Mouse (Mus musculus): Measurements from ENCODE around the gene Ppp1r2.
A peak's percentile ranks its signal among the peaks of the same experiment; 100 is the strongest.

Ppp1r2 gene

DNA sequence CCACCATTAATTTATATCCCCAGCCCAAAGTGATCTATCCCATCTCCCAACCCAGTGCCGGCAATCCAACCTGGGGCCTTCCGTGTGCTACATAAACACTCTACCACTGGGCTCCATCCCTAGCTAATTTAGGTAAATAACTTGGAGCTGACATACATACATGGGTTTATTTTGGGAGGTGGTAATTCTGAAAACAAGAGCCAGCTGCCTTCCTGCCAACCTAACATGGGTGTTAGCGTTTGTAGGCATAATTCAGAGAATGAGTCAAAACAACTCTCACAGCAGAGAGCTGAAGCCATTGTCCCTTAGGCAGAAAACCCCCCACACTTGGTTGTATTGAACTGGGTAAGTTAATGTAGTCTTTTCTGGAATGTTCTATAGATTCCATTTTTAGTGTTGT, 12.6 kb upstream of the Ppp1r2 start:
- no peak for DNase-seq

DNA sequence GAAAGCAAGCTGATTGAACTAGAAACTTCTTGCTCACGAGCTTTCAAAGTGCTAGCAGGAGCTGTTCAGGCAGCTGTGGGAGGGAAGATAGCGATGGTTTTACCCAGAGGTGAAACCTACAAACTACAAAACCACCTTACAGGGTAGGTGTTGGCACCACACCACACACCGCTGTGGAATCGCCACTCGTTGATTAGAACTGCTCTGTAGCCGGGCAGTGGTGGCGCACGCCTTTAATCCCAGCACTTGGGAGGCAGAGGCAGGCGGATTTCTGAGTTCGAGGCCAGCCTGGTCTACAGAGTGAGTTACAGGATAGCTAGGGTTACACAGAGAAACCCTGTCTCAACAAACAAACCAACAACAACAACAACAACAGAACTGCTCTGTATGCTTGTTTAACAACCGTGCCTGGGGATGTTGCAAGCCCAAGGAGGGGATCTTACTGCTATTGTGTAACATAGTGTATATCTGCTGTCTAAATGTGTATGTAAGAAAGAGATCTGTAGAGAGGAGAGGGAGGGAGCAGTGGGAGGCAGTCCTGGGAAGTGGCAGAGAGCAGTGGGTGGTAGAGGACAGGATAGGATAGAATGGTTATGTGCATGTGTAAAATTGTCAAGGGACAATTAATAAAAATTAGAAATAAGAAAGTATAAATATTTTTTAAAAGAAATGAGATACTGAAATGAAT, 11.9 kb upstream of the Ppp1r2 start:
- no peak for DNase-seq

DNA sequence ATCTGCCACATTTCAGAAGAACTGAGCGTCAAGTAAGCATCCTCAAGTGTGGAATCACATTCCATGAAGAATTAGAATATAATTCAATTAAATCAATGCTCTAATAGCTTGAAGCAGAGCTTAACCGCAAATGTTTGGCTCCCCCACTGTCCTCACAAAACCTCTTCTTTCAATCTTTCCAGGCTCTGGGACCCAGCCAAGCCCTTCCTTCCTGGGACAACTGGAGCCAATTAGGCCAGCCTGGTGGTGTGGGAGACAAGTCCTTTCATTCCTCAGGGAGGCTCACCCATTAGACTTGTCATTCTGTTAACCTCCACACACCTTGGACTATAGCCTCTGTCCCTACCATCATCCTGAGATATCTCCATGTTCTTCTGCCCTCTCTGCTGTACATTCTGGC, 6.9 kb upstream of the Ppp1r2 start:
- no peak for DNase-seq

DNA sequence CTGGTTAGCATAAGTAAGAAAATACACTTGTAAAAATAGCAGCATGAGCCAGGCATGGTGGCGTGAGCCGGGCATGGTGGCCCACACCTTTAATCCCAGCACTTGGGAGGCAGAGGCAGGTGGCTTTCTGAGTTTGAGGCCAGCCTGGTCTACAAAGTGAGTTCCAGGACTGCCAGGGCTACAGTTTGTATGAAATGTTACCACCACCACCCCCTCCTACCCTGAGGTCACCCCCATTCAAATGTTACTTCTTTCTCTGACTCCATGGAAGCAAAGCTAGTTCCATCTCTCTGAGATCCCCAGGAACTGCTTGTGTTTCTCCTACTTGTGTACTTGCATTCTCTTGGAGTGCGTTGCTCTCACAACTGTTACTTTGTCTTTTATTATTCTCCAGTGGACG, 5.1 kb upstream of the Ppp1r2 start:
- DNase-seq: no peak

DNA sequence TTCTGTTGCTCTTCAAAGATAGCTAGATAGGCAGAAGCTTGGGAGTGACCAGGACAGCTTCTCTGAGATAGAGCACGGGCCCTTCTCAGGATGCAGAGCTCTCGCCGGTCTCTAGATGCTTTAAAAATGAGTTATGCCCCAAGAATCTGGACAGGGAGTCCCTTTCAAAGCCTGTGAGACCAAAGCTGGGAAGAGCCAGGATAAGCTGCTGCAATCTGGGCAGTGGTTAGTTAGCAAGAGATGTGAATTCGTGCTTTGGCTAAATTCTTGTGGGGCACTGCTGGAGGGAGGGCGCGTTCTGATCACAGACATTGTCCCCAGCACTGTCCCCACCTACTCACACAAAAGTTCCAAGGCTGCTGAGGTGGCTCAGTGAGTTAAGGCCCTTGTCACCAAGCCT, 3.5 kb upstream of the Ppp1r2 start:
- DNase-seq: no peak

DNA sequence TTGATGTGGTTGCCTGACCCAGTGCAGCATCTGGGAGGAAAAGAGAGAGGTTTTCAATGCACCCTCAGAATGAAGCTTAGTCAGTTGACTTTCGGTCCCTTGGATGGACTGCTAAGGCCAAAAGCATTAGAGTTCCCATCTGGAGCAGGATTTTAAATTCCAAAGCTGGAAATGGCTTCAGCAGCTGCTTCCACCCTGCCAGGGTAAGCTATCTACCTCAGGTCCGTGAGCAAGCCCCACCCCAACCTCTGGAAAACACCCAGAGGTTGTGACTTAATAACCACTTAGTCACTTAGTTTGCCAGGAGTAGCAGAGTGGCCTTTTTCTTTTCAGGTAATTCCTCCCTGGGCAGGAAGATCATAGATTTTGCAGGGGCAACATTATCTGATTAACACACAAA, 3.0 kb upstream of the Ppp1r2 start:
- no peak for DNase-seq

DNA sequence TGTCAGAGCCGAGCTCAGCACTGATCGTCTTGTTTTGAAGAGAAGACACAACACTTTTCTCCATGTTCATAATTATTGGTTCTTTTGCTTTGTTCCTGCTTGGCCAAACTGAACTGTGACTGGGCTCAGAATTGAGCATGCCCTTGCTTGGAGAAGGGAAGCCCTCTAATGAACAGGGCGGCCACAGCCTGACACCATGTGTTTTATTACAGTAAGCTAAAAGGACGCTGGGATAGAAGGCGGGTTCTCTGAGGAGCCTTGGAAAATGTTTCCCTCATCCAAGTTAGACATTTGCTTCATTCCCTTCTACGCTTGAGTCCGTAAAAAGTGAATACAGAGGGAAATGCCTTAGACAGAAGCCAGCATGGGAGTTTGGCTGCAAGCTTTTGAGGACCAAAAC, 1.9 kb upstream of the Ppp1r2 start:
- DNase-seq: peak; percentile 28

DNA sequence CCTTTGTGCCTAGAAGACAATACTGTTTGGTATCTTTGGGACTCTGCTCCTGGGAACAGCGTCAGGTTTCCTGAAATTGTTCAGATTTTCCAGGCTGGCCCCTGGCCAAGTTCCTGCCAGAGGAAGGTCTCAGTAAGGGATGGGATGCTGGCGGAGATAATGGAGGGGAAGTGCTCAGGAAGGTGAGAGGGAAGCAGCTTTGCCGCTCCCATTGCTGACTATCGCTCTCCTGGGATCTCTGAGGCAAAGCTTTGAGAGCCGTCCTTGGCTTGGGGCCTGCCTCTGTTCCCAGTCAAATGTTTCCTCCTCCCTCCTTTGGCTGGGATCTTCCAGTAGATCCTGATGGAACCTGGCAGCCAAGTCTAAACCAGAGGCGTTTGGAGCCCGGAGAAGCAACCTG, 1.5 kb upstream of the Ppp1r2 start:
- DNase-seq: peak; percentile 80

DNA sequence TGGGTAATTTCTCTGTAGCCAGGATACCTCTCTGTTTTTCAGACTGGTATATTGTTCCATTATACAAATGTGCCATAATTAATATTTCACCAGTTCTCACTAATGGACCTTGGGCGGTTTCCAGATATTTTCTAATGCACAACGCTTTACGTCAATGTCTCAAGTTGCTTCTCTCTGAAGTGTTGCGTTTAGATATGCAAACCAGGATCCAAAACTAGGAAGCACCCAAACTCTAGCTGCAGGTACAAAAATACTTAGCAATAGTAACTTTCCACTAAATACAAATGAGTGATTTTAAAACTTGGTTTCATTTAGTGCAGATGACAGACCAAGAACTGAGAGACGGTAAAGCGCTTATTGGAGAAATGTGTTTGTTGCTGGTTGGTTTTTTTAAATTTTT, 993 bp downstream of the Ppp1r2 start:
- no peak for DNase-seq

DNA sequence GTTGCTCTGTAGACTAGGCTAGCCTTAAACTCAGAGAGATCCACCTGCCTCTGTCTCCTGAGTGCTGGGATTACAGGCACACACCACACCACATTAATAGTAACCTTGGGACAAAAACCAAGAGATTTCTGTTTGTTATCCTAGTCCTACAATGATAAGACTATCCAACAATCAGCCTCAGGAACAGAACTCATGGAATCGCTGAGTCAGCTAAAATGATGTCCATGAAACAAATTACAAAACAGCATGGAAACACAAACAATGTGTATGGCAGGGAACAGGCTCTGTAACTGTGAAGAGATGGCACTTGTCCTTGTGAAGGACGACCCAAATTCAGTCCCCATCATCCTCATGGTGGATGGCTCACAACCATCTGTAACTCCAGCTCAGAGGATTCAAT, 8.4 kb downstream of the Ppp1r2 start:
- DNase-seq: no peak

DNA sequence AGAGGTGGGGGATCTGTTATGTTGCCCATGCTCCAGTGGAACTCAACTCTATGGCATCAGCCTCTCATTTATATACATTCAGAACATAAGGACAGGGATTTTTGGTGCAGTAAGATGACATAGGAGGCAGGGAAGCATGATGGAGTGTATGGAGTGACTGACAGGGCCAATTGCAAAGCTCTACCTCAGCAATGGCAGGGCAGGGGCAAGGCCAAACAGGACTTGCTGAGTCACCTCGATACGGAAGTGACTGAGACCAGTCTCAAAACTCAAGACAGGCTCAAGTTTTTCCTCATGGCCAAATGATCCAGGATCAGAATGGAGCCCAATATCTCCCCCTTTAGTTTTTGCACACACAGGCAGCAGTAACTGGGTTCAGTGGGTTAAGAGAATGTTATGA, 18.9 kb downstream of the Ppp1r2 start:
- no peak for DNase-seq

DNA sequence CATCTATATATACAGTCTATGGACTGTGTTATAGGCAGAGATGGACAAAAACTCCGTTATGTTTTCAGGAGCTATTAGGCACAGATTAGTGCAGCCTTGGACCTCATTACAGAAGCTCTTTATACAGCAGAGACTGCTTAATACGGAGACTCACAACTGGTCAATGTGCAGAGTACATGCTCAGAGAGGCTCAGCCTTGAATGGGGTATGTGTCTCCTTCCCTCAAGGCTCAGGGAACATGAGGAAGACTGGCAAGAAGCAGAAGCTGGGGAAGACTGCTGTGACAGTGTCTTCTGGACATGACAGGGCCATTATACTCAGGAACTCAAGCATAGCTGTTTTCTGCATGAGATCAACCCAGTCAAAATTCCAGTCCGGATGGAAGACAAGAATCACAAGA, 19.4 kb downstream of the Ppp1r2 start:
- DNase-seq: no peak

DNA sequence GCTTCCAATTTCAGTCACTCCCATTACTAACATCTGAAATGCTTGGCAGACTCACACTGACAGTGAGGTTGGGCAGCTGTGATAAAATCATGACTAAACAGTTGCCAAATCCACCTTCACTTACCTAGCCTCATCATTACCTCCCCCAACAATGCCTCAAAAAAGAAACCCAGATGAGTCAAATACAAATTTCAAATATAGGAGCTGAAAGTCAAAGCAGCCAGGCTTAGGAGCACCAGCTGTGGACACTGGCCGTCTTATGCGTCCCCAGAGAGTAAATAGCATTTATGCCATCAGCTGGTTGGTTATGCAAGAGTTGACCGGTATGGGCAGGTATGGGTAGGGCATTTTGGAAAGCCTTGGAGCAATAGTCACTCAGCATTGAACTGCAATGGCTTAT, 25.7 kb downstream of the Ppp1r2 start:
- no peak for DNase-seq

DNA sequence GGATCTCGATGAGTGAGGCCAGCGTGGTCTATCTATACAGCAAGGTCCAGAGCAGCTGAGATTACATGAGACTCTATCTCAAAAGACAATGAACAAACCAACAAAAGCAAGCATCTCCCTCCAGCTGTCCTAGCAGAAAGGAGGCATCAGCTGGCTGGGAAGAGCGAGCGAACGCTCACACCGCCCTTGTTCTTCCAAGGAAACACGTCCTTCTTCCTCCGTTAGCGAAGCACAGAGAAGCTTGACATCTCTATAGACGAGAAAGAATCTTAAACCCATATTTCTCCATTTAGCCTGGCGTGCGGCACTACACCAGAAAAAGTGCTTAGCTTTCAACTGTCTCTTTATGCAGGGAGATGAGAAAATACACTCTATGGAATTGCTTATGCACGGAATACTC, 26.4 kb downstream of the Ppp1r2 start:
- no peak for DNase-seq

DNA sequence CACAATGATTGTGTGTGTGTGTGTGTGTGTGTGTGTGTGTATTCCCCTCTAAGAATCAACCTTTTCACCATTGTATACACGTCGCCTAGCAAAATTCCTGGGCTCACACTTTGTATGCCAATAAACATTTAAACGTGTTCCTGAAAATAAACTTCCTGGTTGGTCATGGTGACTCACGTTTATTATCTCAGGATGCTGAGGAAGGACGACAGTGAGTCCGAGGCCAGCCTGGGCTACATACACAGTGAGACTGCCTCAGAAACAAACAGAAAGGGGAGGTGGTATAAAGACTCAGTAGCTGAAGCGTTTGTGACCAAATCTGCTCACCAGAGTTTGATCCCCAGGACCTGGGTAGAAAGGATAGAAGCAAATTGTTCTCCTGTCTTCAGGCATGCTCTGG, 27.6 kb downstream of the Ppp1r2 start:
- DNase-seq: no peak

DNA sequence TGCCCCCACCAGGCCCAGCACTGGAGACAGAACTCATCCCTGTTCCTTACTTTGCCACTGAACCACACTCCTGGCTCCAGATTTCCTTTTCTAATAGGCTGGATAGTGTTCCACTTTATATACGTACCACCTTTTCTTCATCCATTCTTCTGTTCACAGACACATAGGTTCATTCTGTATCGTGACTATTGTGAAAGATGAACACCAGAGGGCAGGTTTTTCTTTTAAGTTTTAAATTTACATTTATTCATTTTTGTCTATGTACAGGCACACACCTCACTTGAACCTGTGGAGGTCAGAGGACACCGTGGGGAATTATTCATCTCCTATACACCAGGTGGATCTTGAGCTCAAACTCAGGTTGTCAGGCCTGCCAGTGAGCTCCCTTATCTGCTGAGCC, 31.0 kb downstream of the Ppp1r2 start:
- DNase-seq: no peak

DNA sequence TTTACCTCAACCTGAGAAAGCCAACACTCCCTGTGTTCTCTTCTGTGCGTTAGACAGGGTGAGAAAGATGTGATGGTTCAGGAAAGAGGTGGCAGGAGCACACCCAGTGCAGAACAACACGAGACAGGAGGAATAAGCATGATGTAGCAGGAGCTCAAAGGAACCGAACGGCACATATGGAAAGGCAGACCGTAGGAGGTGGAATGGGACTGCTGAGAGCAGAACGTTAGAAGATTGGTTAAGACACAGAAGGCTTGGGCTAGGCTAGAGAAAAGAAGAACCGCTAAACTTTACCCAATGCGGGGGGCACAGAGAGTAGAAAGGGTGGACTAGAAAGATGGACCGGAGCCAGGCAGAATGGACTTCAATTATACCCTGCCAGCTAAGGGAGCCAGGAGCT, 33.6 kb downstream of the Ppp1r2 start:
- DNase-seq: no peak

DNA sequence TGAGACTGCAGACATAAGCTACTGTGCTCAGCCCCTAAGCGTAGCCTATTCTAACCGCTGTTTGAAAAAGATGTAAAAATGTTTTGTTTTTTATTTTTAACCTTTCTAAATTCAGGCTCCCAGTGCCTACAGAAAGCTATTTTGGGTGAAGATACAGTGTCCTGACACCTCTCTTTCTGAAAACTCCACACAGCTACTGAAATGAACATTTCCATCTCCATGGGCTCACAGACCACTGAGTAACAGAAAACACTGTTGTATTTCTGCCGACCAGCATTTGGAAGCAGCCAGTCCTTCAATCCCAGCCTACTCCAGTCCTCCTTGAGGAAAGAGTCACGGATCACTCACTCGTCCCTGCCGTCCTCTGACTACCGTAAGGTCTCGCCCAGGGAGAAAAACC, 34.5 kb downstream of the Ppp1r2 start:
- no peak for DNase-seq

DNA sequence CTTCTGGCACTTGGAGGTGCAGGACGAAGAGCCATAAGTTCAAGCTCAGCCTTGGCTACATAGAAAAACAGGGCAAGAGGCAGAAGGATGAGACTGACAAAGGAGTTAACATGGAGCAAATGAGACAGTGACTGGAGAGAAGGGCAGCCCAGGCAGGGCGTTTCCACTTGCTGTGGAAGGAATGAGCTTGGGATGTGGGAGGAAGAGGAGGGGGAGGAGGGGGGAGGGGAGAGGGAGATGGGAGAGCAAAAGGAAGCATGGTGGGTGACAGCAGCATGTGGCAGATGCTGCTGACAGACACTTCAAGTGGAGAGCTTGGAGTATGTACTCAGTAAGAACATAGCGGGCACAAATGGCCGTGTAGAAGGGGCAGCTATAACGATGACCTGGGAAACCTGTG, 36.8 kb downstream of the Ppp1r2 start:
- no peak for DNase-seq

DNA sequence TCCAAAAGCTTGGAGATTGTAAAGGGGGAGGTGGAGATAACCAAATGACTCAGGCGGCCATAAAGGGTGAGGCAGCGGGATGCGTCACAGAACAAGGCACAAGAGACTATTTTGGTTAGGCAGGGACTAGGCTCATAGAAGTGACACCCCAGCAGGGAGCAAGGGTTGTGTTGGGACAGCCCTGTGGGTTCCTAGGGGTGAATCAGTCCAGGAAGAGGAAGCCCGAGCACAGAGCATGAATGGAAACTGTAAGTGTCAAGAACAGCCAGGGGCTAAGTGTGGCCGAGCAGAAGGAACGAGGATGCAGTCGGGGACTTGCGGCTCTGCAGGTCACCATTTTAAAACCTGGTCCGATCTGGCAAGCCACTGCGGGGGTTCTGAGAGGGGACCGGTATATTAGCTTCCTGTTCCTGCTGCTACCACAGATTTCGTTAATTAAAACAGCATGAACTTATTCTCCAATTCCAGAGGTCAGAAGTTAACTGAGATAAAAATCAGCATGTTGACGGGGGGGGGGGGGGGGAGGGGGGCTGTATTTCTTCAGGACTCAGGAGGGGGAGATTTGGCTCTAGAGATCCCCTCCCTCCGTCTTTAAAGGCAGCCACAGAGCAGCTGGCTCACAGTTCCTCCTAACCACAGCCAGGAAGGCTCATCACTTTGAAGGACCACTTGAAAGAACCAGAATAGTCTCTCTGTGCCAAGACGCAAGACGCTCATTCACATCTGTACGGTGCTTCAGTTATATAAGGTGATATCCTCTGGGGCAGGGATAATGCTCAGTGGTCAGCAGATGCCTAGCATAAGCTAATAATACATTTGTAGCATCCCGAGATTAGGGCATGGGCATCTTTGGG, 39.4 kb downstream of the Ppp1r2 start:
- no peak for DNase-seq

DNA sequence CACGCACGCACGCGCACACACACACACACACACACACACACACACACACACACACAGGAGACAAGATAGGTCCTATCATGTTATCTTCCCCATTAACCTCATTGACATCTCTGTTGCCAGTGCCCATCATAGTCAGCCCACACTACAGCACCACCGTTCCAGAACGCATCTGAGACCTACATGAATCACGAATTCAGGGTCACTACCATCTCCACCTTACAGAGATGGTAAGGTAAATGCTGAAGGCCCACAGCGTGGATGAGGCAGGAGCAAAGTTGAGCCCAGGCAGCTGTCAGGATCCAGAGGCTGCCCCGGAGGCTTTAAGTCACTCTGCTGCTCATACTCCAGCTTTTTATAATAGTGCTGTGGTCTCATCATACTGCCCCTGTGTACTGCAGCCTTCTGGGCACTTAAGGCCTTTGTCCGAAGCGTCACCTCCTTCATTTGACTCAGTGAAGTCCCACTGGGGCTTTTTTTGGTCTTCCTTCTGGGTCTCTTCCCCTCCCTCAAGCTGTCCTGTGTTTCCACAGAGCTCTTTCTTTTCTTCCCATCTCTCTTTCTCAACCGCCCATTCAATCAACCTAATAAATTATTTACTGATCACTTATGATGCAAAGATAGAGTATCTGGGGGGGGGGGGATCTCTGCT, 40.1 kb downstream of the Ppp1r2 start:
- DNase-seq: no peak

DNA sequence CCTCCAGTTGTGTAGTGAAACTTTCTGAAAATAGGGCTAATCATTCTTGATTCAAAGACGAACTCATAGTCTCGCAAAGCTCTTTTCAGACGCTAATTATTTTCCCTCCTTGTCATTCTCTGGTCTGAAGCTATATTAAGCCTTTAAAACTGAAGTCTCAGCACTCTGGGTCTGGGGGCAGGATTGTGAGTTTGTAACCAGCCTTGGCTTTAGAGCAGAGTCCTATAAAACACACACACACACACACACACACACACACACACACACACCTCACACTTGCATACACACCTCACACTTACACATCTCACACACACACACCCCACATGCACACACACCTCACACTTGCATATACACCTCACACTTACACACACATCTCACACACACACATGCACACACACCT, 40.7 kb downstream of the Ppp1r2 start:
- no peak for DNase-seq

DNA sequence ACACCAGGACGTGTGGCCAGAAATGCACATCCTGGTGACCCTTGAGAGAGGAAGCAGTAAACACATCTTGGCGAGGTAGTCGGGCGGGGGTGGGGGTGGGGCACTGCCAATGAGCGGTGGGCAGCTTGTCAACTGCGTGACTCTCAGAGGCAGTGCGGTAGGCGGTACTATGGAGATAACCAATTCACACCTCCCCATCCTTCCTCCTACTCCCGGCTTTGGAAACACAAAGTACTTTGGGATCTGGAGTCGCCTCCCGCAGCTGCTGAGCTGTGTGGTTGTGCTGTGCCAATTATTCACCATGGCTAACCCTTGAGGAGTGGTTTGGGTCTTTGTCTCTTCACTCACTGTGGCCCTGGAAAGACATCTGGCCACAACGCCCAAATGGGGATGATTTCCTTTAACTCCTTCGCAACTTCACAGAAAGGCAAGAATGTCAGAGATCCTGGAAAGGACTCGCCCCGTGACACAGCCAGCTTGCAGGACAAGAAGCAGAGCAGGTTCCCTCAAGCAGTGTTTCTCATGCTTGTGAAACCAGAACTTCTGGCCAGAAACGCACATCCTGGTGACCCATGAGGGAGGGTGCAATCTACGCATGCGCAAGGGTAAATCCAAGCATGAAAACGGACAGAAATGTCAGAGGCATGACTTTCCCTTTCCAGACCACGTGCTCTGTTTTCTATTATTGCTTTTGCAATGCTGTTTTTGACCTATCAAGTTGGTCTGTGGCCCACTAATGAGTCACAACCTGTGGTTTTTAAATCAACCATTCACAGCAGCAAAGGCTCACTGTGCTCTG, 41.3 kb downstream of the Ppp1r2 start:
- DNase-seq: peak; percentile 81

DNA sequence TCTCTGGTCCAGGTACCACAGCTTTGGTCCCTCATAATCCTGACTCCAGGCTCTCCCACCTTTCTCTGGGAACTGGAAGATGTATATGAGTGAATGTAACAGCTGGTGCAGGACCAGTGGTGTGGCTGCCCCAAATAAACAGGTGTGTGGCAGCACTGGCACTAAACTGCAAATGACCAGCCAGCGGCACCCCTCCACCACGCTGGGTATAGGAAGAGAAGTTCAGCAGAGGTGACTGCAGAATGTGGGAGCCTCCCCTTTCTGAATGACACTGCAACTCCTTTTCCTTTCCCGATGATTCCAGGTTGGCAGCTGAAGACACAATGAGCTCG, 41.9 kb downstream of the Ppp1r2 start:
- no peak for DNase-seq

All from kidney, adult 11 months (tissue).